Mouse (Mus musculus): ENCODE results near the gene Cdyl2. TPM values are rescaled to one million over a fixed set of nuclear protein-coding genes. Genes with fewer than 3 reads are reported as not detected.
A peak's percentile ranks its signal among the peaks of the same experiment; 100 is the strongest.

Cdyl2 gene
- polyA plus RNA-seq, 1 experiment from 2014 or later = 5.2 TPM

DNA sequence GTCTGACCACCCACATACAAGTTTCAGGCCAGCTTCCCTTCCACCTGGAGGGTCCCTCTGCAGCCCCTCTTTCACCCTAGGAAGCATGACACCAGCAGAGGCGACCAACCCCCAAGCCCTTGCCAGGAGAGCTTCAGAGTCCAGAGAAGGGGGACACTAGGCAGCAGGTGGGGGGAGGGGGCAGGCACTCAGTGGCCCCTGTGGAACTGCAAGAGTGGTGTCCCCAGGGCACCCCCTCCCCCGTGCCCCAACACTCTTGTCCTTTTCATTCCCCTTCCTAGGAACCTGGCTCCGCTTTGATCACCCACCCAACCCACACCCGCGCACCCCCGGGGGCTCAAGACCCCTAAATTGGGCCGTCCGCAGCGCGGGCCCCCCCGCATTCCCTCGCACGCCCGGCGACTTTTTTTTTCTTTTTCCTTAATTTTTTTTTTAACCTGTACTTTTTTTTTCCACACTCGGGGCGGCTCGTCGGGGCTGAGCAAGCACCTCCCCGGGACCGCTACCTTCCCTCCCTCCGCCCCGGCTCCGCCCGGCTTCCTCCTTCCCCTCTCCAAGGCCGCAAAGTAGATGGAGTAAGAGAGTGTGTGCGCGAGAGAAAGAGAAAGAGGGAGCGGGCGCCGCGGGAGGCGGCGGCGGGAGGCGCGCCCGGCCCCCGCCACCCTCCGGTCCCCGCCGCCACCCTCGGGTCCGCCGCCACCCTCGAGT, 661 bp downstream of the Cdyl2 start:
- no peaks in the 10 kb centered on the region; the same call in 1 of the 2 replicates for H3K27me3 ChIP-seq (replicated peaks)
- H3K4me3 ChIP-seq (replicated peaks) = peak overlapping the region; percentile 83
- H3K9me3 ChIP-seq = no peaks in the 10 kb centered on the region
- H3K4me1 ChIP-seq = peaks cover 12% of the 10 kb centered on the region; the same call in 1 of the 2 replicates
- ATAC-seq (ENCODE audit: insufficient read depth, low FRiP score, low read depth) = peak; percentile 62
- 1% methylated on average over 25 of the region's 46 CpGs for WGBS
- no peaks in the 10 kb centered on the region for H3K36me3 ChIP-seq
- peak overlapping the region; percentile 57 for H3K27ac ChIP-seq
- H3K9ac ChIP-seq = peak overlapping the region; percentile 62
- peak overlapping the region; percentile 89 for H3K4me2 ChIP-seq

- Histone ChIP-seq H3K27ac (no peak overlapping the region), H3K9ac (no peak overlapping the region), H3K9me3 (no peaks in the 10 kb centered on the region), H3K36me3 (no peaks in the 10 kb centered on the region), H3K4me2 (no peak overlapping the region), H3K27me3 (replicated peaks) (no peaks in the 10 kb centered on the region), H3K4me1 (no peaks in the 10 kb centered on the region), H3K4me3 (replicated peaks) (no peak overlapping the region)
- no peak for ATAC-seq (ENCODE audit: insufficient read depth, low FRiP score, low read depth)
- 77% methylated on average over 2 of the region's 2 CpGs for WGBS
Observed at GRCm38 (mm10) chr8:116721451-116721850, 11.3 kb downstream of the Cdyl2 start.

GRCm38 (mm10) chr8:116707496-116707895, 25.3 kb downstream of the Cdyl2 start:
- no peaks in the 10 kb centered on the region for H3K9me3 ChIP-seq
- no peaks in the 10 kb centered on the region for H3K27me3 ChIP-seq (replicated peaks)
- H3K4me2 ChIP-seq = no peak overlapping the region
- no peak overlapping the region for H3K4me3 ChIP-seq (replicated peaks)
- no peaks in the 10 kb centered on the region for H3K36me3 ChIP-seq
- WGBS = 80% methylated on average over 3 of the region's 3 CpGs
- ATAC-seq (ENCODE audit: insufficient read depth, low FRiP score, low read depth) = no peak
- no peaks in the 10 kb centered on the region for H3K4me1 ChIP-seq
- no peak overlapping the region for H3K27ac ChIP-seq
- no peak overlapping the region for H3K9ac ChIP-seq

DNA sequence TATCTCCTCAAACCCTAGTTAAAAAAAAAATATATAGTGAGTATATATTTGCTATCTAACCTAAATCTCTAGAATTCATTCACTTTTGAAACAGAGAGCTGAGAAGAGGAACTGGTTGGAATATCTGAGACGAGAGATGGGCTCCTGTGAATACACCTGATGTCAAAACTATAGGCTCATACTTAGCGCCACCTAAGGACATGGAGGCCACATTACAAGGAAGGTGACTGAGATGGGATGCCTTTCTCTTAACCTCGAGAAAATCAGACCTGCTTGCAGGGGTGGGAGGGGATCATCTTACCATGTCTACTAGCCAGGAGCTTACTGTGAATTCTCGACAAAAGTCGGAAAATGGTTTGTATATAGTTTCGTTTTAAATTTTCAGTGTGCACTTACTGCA, 30.3 kb downstream of the Cdyl2 start:
- WGBS = 84% methylated on average over 6 of the region's 6 CpGs
- Histone ChIP-seq H3K36me3 (no peaks in the 10 kb centered on the region), H3K9ac (no peak overlapping the region), H3K4me3 (replicated peaks) (no peak overlapping the region), H3K27me3 (replicated peaks) (no peaks in the 10 kb centered on the region), H3K27ac (no peak overlapping the region), H3K4me2 (no peak overlapping the region), H3K4me1 (no peaks in the 10 kb centered on the region), H3K9me3 (no peaks in the 10 kb centered on the region)
- no peak for ATAC-seq (ENCODE audit: insufficient read depth, low FRiP score, low read depth)

DNA sequence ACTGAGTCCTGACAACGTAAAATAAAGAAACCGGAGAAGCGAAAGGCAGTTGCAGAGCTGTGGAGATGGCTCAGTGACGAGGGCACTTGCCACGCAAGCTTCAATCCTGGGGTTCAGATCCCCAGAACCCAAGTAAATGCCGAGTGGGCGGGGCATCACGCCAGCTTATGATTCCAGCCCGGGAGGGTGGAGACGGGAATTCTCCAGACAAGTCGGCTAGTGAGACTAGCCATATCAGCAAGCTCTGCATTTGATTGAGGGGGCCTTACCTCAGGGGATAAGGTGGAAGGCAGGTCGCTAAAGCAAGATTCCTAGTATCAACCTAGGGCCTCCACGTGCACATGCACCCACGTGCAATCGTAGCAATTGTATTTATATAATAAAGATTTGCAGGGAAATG, 39.9 kb downstream of the Cdyl2 start:
- Histone ChIP-seq H3K4me1 (no peaks in the 10 kb centered on the region), H3K4me2 (no peak overlapping the region), H3K27me3 (replicated peaks) (no peaks in the 10 kb centered on the region), H3K27ac (no peak overlapping the region), H3K9me3 (no peaks in the 10 kb centered on the region), H3K36me3 (no peaks in the 10 kb centered on the region), H3K4me3 (replicated peaks) (no peak overlapping the region), H3K9ac (no peak overlapping the region)
- no peak for ATAC-seq (ENCODE audit: insufficient read depth, low FRiP score, low read depth)
- 78% methylated on average over 15 of the region's 15 CpGs for WGBS

DNA sequence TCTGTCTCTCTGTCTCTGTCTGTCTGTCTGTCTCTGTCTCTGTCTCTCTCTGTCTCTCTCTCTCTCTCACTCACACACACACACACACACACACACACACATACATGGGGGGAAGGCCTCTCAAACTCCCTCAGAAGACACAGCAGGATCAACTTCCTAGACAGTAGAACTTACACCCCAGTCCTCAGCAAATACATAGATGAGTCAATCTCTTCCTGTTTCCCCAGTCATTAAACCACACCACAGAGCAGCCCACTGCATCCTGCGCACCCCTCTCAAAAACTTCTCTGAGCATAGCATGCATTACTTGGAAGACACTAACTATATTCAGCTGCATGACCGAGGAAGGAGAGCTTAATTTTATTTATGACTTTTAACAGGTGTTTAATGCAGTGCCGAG, 43.0 kb downstream of the Cdyl2 start:
- ATAC-seq (ENCODE audit: insufficient read depth, low FRiP score, low read depth) = no peak
- H3K27me3 ChIP-seq (replicated peaks) = no peaks in the 10 kb centered on the region
- no peak overlapping the region for H3K4me2 ChIP-seq
- no peak overlapping the region for H3K27ac ChIP-seq
- H3K36me3 ChIP-seq = no peaks in the 10 kb centered on the region
- no peak overlapping the region for H3K9ac ChIP-seq
- H3K4me3 ChIP-seq (replicated peaks) = no peak overlapping the region
- no peaks in the 10 kb centered on the region for H3K4me1 ChIP-seq
- 77% methylated on average over 3 of the region's 3 CpGs for WGBS
- no peaks in the 10 kb centered on the region for H3K9me3 ChIP-seq

DNA sequence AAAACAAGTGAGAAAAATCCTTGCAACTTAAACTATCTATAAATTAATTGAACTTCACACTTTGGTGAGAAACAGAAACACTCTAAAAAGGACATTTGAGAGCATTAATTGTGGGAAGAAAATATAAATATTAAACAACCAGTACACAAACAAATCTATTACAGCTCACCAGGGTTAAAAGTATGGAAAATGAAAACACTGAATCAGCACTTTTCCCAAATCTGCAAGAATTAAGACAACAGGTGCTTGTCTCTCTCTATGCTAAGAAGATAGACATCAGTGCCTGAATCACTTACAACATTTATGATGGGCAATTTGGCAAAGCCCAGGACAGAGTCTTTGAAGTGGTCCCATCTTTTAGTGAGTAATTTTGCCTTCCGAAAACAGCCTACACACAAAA, 56.6 kb downstream of the Cdyl2 start:
- WGBS = 93% methylated on average over 1 of the region's 1 CpGs
- no peaks in the 10 kb centered on the region for H3K9me3 ChIP-seq
- H3K4me1 ChIP-seq = no peaks in the 10 kb centered on the region
- H3K36me3 ChIP-seq = no peaks in the 10 kb centered on the region
- no peak for ATAC-seq (ENCODE audit: insufficient read depth, low FRiP score, low read depth)
- H3K4me3 ChIP-seq (replicated peaks) = no peak overlapping the region
- no peak overlapping the region for H3K27ac ChIP-seq
- H3K27me3 ChIP-seq (replicated peaks) = no peaks in the 10 kb centered on the region
- no peak overlapping the region for H3K9ac ChIP-seq
- no peak overlapping the region for H3K4me2 ChIP-seq

GRCm38 (mm10) chr8:116673966-116674805, 58.6 kb downstream of the Cdyl2 start:
- Histone ChIP-seq H3K27me3 (replicated peaks) (no peaks in the 10 kb centered on the region), H3K9me3 (no peaks in the 10 kb centered on the region), H3K9ac (no peak overlapping the region), H3K4me2 (no peak overlapping the region), H3K4me3 (replicated peaks) (no peak overlapping the region), H3K36me3 (no peaks in the 10 kb centered on the region), H3K4me1 (no peaks in the 10 kb centered on the region), H3K27ac (no peak overlapping the region)
- no peak for ATAC-seq (ENCODE audit: insufficient read depth, low FRiP score, low read depth)
- WGBS = 73% methylated on average over 10 of the region's 10 CpGs

- Histone ChIP-seq H3K4me3 (replicated peaks) (no peak overlapping the region), H3K4me1 (no peaks in the 10 kb centered on the region), H3K36me3 (no peaks in the 10 kb centered on the region), H3K4me2 (no peak overlapping the region), H3K9me3 (no peaks in the 10 kb centered on the region), H3K27me3 (replicated peaks) (no peaks in the 10 kb centered on the region), H3K9ac (no peak overlapping the region), H3K27ac (no peak overlapping the region)
- no peak for ATAC-seq (ENCODE audit: insufficient read depth, low FRiP score, low read depth)
- 77% methylated on average over 8 of the region's 8 CpGs for WGBS
Observed at GRCm38 (mm10) chr8:116673493-116673892, 59.3 kb downstream of the Cdyl2 start.

DNA sequence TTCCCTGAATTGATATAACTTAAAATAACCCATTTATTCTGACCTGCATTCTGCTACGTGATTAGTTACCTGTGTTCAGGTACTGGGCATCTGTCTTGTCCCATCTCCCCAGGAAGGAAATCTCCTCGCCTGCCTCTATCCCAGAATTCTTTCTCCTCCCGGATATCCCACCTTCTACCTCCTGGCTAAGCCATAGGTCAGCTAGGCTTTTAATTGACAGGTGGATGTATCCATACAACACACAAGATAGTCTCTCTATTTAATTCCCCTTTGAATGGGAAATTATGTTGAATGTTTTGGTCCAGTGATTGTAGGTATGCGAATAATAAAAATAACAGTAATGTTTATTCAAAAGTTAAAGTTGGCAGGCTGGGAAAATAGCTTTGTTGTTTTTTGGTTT, 59.7 kb downstream of the Cdyl2 start:
- no peaks in the 10 kb centered on the region for H3K9me3 ChIP-seq
- no peak overlapping the region for H3K9ac ChIP-seq
- no peaks in the 10 kb centered on the region for H3K27me3 ChIP-seq (replicated peaks)
- H3K27ac ChIP-seq = no peak overlapping the region
- H3K4me2 ChIP-seq = no peak overlapping the region
- H3K36me3 ChIP-seq = no peaks in the 10 kb centered on the region
- 85% methylated on average over 4 of the region's 4 CpGs for whole genome bisulfite sequencing
- no peaks in the 10 kb centered on the region for H3K4me1 ChIP-seq
- no peak overlapping the region for H3K4me3 ChIP-seq (replicated peaks)
- no peak for ATAC-seq (ENCODE audit: insufficient read depth, low FRiP score, low read depth)

DNA sequence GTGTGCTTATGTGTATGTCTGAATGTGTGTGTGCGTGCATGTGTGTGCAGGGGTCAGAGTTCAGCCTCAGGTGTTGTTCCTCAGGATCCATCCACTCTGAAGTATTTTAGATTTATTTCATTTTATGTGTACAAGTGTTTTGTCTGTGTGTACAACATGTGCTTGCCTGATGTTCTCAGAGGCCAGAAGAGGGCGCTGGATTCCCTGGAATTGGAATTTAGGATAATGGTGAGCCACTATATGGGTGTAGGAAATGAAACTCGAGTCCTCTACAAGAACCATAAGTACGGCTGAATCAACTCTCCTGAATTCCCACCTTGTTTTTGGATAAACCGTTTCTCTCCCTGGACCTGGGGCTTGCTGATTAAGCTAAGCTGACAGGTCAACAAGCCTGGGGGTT, 61.2 kb downstream of the Cdyl2 start:
- 55% methylated on average over 5 of the region's 5 CpGs for WGBS
- H3K27ac ChIP-seq = no peak overlapping the region

DNA sequence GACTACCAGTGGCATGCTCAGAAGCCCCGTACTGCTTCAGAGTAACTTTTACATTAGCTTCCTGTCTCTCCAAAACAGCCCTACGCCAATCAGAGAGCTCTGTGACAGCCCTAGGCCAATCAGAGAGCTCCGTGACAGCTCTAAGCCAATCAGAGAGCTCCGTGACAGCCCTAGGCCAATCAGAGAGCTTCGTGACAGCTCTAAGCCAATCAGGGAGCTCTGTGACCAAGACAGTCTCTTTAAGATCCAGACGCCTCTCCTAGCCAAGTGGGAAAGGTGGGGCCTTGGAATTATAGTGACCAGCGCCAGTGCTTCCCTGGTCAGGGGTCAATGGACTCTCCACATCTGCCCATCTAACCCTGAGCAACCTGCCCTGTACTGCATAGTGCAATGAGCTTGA, 62.2 kb downstream of the Cdyl2 start:
- Histone ChIP-seq H3K27ac (no peak overlapping the region), H3K27me3 (replicated peaks) (no peaks in the 10 kb centered on the region), H3K4me1 (no peaks in the 10 kb centered on the region), H3K4me2 (no peak overlapping the region), H3K9ac (no peak overlapping the region), H3K9me3 (no peaks in the 10 kb centered on the region), H3K36me3 (no peaks in the 10 kb centered on the region), H3K4me3 (replicated peaks) (no peak overlapping the region)
- peak; percentile 27; the same call in 1 of the 2 replicates for ATAC-seq (ENCODE audit: insufficient read depth, low FRiP score, low read depth)
- 84% methylated on average over 7 of the region's 7 CpGs for WGBS

More for the DNA sequence above, 61.2 kb downstream of the Cdyl2 start:
- Histone ChIP-seq H3K9me3 (no peaks in the 10 kb centered on the region), H3K4me3 (replicated peaks) (no peak overlapping the region), H3K9ac (no peak overlapping the region), H3K4me1 (no peaks in the 10 kb centered on the region), H3K27me3 (replicated peaks) (no peaks in the 10 kb centered on the region), H3K36me3 (no peaks in the 10 kb centered on the region), H3K4me2 (no peak overlapping the region)
- no peak for ATAC-seq (ENCODE audit: insufficient read depth, low FRiP score, low read depth)
